Mouse (Mus musculus) urinary bladder, adult 2 months (tissue): ENCODE measurements around the gene Rbmy. TPM values are rescaled to one million over a fixed set of nuclear protein-coding genes. Genes with fewer than 3 reads are reported as not detected.
"Not testable (repeated sequence)": the region's sequence is repeated elsewhere in the genome, so short reads cannot be mapped to it uniquely, and the experiment has no call there.

Experiments
- DNase-seq: peaks from one replicate; pipeline ENCODE4 v3.0.0; 2022; ENCODE audit warnings: low spot score
- polyA plus RNA-seq: library from polyadenylated mRNA; depleted of rRNA; stranded (reverse); fragments of >200 nt; gene quantifications from 2 replicates; pipeline ENCODE4 v1.2.3, GENCODE M21; 2012; rRNA removed

Rbmy gene
- not detected in 2 replicates for polyA plus RNA-seq

DNA sequence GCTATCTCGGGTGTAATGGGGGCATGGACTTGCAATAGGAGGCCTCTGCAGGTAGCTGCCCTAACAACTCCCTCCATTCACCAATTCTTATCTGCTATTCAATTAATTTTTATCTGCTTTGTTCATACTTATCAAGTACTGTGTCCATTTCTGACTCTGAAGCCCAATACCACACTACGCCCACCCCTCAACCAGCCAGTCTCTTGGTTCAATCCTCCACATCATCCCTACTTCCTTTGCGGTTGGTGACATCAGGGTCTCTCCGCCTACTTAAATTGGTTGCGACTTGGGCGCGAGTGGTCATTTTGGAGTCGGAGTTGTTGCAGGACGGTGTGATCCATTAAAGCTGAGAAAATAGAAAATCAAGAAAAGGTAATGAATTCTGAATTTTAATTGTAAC, at the start of gene Rbmy, which contains the start of gene Gm10256:
TSS of gene Rbmy (plus strand) at position 301 of the 400 bp plus-strand sequence.
TSS of gene Gm10256 (plus strand) at position 320 of the 400 bp plus-strand sequence.
- not testable (repeated sequence) for DNase-seq

- not testable (repeated sequence) for DNase-seq
Observed at GRCm38 (mm10) chrY:2796105-2796504, 34.4 kb upstream of the Rbmy start, which contains the start of gene Gm4064. Gene Gm4064 (minus strand): TSS chrY:2796205.

Other genes with a start within 250 kb of the Rbmy start
- gene H2al2c, start 231.6 kb upstream of the Rbmy start, polyA plus RNA-seq, result not detected in 2 replicates
- gene Sry, start 167.0 kb upstream of the Rbmy start, polyA plus RNA-seq, result not detected in 2 replicates
- gene H2al2b, start 110.0 kb upstream of the Rbmy start, polyA plus RNA-seq, result not detected in 2 replicates
- gene Gm4064, start 34.5 kb upstream of the Rbmy start, polyA plus RNA-seq, result not detected in 2 replicates
- gene Gm10256, start within 50 bp of the Rbmy start, polyA plus RNA-seq, result not detected in 2 replicates
- gene Gm10352, start 70.3 kb downstream of the Rbmy start, polyA plus RNA-seq, result not detected in 2 replicates
- gene Gm29289, start 101.9 kb downstream of the Rbmy start, polyA plus RNA-seq, result not detected in 2 replicates